In the genomic region with DNA sequence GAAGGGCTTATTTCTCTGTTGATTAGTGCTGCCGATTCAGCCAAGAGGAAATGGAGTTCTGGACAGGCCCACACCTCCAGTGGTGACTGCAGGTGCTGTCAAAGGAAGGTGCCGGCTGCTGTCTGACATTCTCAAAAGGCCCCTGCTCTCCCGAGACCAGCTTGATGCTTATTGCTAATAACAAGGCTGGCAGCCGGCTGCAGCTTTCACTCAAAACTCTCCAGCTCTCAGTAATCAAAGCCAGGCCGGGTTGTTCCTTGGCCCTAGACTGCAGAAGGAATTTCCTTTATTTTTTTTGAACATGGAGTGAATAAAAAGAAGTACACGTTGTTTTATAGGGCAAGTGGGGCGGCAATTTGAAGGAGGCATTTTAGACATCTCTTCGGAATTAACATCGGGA, we compare ENCODE assay signal across 14 mouse cellular contexts. TPM values are rescaled to one million over a fixed set of nuclear protein-coding genes. Genes with fewer than 3 reads are reported as not detected.
DNase-seq lines count a peak whose midpoint lies in the region; ATAC-seq lines count a peak whose summit lies in the region.
"Had no signal": no experiment of that assay in that cellular context is flagged by ENCODE, and none has a peak within 500 bp of the region (broad histone marks: within the 10 kb centered on the region; RNA-seq: fewer than 3 reads in every experiment).

No protein-coding gene starts in this region.

- 34% methylated on average over 9 of the region's 9 CpGs for WGBS in embryonic facial prominence, embryonic 11.5 days

- H3K4me1 ChIP-seq in embryonic facial prominence, embryonic 11.5 days (ENCODE audit: control insufficient read depth, insufficient read depth, low read length) = no peaks in the 10 kb centered on the region
- H3K4me1 ChIP-seq: heart, embryonic 13.5 days; neural tube, embryonic 15.5 days had no signal

- H3K9me3 ChIP-seq in embryonic facial prominence, embryonic 11.5 days (replicated peaks; ENCODE audit: control insufficient read depth, low read length) = no peaks in the 10 kb centered on the region
- H3K9me3 ChIP-seq: heart, embryonic 13.5 days; megakaryocyte, embryonic 14.5 days; neural tube, embryonic 15.5 days had no signal

- H3K4me3 ChIP-seq in embryonic facial prominence, embryonic 11.5 days (ENCODE audit: low read depth, low read length) = no peak overlapping the region
- H3K4me3 ChIP-seq: heart, embryonic 13.5 days; megakaryocyte, embryonic 14.5 days; neural tube, embryonic 15.5 days had no signal

- peak; percentile 18 for DNase-seq in embryo, embryonic 10 days (ENCODE audit: low spot score)
- DNase-seq in embryo, embryonic 9.5 days (ENCODE audit: extremely low spot score) = no peak
- DNase-seq in layer of hippocampus, postnatal 36 days = peak; percentile 8 to 15
- no peak for DNase-seq in layer of hippocampus, adult 9-11 months
- DNase-seq in embryonic facial prominence, embryonic 11.5 days (ENCODE audit: low spot score) = peak; percentile 80
- DNase-seq in lung, postnatal 36 days = peak; percentile 37
- no peak for DNase-seq in kidney, adult 18-20 months
- no peak for DNase-seq in spleen, postnatal 14 days (ENCODE audit: low spot score in 2 of 2)

- no peaks in the 10 kb centered on the region for H3K36me3 ChIP-seq in embryonic facial prominence, embryonic 11.5 days (replicated peaks; ENCODE audit: control insufficient read depth, insufficient read depth, low read depth, low read length)
- H3K36me3 ChIP-seq: heart, embryonic 13.5 days; neural tube, embryonic 15.5 days had no signal

- H3K27me3 ChIP-seq in embryonic facial prominence, embryonic 11.5 days (ENCODE audit: control insufficient read depth, insufficient read depth, low read length) = no peaks in the 10 kb centered on the region
- H3K27me3 ChIP-seq: neural tube, embryonic 15.5 days had no signal

- H3K9ac ChIP-seq in embryonic facial prominence, embryonic 11.5 days (replicated peaks; ENCODE audit: low read length) = no peak overlapping the region
- H3K9ac ChIP-seq: heart, embryonic 13.5 days; neural tube, embryonic 15.5 days had no signal

- no peak overlapping the region for H3K27ac ChIP-seq in embryonic facial prominence, embryonic 11.5 days (replicated peaks; ENCODE audit: low read depth, low read length)
- H3K27ac ChIP-seq: heart, embryonic 13.5 days; neural tube, embryonic 15.5 days had no signal

- ATAC-seq in embryonic facial prominence, embryonic 11.5 days (replicated peaks; ENCODE audit: insufficient number of reproducible peaks, low FRiP score, low TSS enrichment, low read depth) = no peak

- no peak overlapping the region for H3K4me2 ChIP-seq in embryonic facial prominence, embryonic 11.5 days (ENCODE audit: low read depth, low read length)
- H3K4me2 ChIP-seq: heart, embryonic 13.5 days; neural tube, embryonic 15.5 days had no signal

RNA-seq across cellular contexts. Expression of a gene that starts 18.1 kb away (rescaled TPM):
- total RNA-seq in layer of hippocampus, postnatal 36 days (2021) = not detected
- polyA plus RNA-seq in embryonic facial prominence, embryonic 11.5 days (2014; fragmentation: Nextera tagmentation; extraction: Ambion mirVana) = not detected in 2 replicates
- total RNA-seq: liver, adult 2 months; MEL had no signal
- polyA plus RNA-seq: heart, embryonic 13.5 days; kidney, embryonic 16.5 days; liver, adult 2 months; neural tube, embryonic 15.5 days had no signal

RNA-seq across cellular contexts. Expression of a gene that starts 21.3 kb away (rescaled TPM):
- not detected for total RNA-seq in layer of hippocampus, postnatal 36 days (2021)
- not detected in 2 replicates for polyA plus RNA-seq in embryonic facial prominence, embryonic 11.5 days (2014; fragmentation: Nextera tagmentation; extraction: Ambion mirVana)
- total RNA-seq: liver, adult 2 months; MEL had no signal
- polyA plus RNA-seq: heart, embryonic 13.5 days; kidney, embryonic 16.5 days; liver, adult 2 months; neural tube, embryonic 15.5 days had no signal

RNA-seq across cellular contexts. Expression of a gene that starts 24.5 kb away (rescaled TPM):
- not detected for total RNA-seq in layer of hippocampus, postnatal 36 days (2021)
- not detected in 2 replicates for polyA plus RNA-seq in embryonic facial prominence, embryonic 11.5 days (2014; fragmentation: Nextera tagmentation; extraction: Ambion mirVana)
- total RNA-seq: liver, adult 2 months; MEL had no signal
- polyA plus RNA-seq: heart, embryonic 13.5 days; kidney, embryonic 16.5 days; liver, adult 2 months; neural tube, embryonic 15.5 days had no signal

RNA-seq across cellular contexts. Expression of a gene that starts 27.7 kb away (rescaled TPM):
- total RNA-seq in layer of hippocampus, postnatal 36 days (2021) = not detected
- polyA plus RNA-seq in embryonic facial prominence, embryonic 11.5 days (2014; fragmentation: Nextera tagmentation; extraction: Ambion mirVana) = not detected in 2 replicates
- total RNA-seq: liver, adult 2 months; MEL had no signal
- polyA plus RNA-seq: heart, embryonic 13.5 days; kidney, embryonic 16.5 days; liver, adult 2 months; neural tube, embryonic 15.5 days had no signal

RNA-seq across cellular contexts. Expression of a gene that starts 30.8 kb away (rescaled TPM):
- total RNA-seq in layer of hippocampus, postnatal 36 days (2021) = not detected
- polyA plus RNA-seq in embryonic facial prominence, embryonic 11.5 days (2014; fragmentation: Nextera tagmentation; extraction: Ambion mirVana) = not detected in 2 replicates
- total RNA-seq: liver, adult 2 months; MEL had no signal
- polyA plus RNA-seq: heart, embryonic 13.5 days; kidney, embryonic 16.5 days; liver, adult 2 months; neural tube, embryonic 15.5 days had no signal

Comparison
In these comparisons a context has a peak if more than half of its experiments do, and no peak if none do; other contexts are left out.
1. DNase-seq: peak in embryo, embryonic 10 days (single experiment), layer of hippocampus, postnatal 36 days (2 of 2), embryonic facial prominence, embryonic 11.5 days (single experiment) and lung, postnatal 36 days (single experiment); none in embryo, embryonic 9.5 days (single experiment), layer of hippocampus, adult 9-11 months (single experiment), kidney, adult 18-20 months (single experiment) and spleen, postnatal 14 days (0 of 2).